Mouse (Mus musculus) layer of hippocampus, adult 9-11 months (tissue): Measurements from ENCODE around the gene Tex38.
A peak's percentile ranks its signal among the peaks of the same experiment; 100 is the strongest.

Experiments
- DNase-seq: peaks from one replicate; pipeline ENCODE4 v3.0.0; 2022

Tex38 gene

GRCm38 (mm10) chr4:115767647-115768467 lies 13.0 kb downstream of the Tex38 start:
- DNase-seq, result no peak

- DNase-seq, result no peak
These were observed 16.2 kb downstream of the Tex38 start for GRCm38 (mm10) chr4:115764581-115764980.

DNA sequence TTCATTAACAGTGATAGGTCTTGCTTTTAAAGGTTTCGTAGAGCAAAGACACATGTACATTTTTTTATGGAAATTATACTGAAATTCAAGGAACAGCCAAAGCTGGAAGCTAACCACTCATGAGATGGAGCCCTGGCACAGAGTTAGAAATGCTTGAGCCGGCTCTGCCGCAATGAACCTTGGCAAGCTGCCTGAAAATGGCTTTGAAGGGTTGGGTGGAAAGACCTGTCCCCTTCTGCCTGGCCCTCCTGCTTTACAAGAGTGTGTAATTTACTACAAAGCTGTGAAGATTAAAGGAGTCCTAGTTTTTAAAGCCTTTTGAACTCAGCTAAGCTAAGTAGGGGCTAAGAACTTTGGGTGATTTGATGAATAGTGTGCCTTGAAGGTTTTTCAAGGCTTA lies 19.6 kb downstream of the Tex38 start:
- DNase-seq, result no peak

GRCm38 (mm10) chr4:115754851-115755250 lies 26.0 kb downstream of the Tex38 start:
- DNase-seq, result no peak

DNA sequence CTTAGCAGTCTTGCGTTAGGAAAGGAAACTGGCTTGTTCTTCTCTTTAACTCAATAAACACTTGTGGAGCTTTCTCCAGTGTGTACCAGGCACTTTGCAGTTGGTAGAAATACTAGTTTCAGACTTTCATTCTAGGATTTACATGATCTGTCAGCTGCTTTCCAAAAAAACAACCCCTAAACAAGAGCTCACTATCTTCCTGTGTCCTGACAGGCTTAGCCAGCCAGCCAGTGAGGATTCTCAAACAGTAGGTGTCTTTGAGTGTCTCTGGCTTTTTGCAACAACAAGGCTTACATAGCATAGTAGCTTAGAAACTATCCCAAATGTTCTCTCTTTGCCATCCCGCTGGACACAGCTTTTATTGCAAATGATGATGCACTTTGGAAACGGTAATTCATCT lies 26.7 kb downstream of the Tex38 start:
- DNase-seq, result peak; percentile 46

GRCm38 (mm10) chr4:115749336-115749735 lies 31.5 kb downstream of the Tex38 start:
- DNase-seq, result no peak

- DNase-seq, result no peak
These were observed 32.6 kb downstream of the Tex38 start for GRCm38 (mm10) chr4:115748181-115748580.

DNA sequence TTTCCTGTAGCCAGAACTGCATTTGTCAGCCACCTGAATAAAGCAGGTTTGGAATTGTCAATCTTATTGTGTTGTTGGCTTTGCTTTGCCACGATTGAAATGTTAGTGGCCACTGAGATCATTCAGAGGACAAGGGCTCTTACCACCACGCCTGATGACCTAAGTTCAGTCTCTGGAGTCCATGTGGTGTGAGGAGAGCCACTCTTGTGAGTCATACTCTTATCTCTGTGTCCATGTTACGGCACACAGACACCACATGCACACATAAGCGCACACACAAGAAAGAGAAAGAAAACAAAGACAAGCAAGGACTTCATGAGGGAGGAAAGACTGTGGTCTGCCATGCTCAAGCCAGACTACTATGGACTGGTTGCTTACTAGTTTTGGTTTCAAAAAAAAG lies 37.7 kb downstream of the Tex38 start:
- DNase-seq, result no peak

GRCm38 (mm10) chr4:115742658-115743057 lies 38.2 kb downstream of the Tex38 start:
- no peak for DNase-seq

GRCm38 (mm10) chr4:115738481-115738985 lies 42.3 kb downstream of the Tex38 start:
- DNase-seq, result no peak

- DNase-seq, result peak; percentile 98
These were observed 43.2 kb downstream of the Tex38 start, which contains the start of gene Efcab14 for GRCm38 (mm10) chr4:115737551-115738041. TSS of gene Efcab14 (plus strand) at chr4:115737744.

DNA sequence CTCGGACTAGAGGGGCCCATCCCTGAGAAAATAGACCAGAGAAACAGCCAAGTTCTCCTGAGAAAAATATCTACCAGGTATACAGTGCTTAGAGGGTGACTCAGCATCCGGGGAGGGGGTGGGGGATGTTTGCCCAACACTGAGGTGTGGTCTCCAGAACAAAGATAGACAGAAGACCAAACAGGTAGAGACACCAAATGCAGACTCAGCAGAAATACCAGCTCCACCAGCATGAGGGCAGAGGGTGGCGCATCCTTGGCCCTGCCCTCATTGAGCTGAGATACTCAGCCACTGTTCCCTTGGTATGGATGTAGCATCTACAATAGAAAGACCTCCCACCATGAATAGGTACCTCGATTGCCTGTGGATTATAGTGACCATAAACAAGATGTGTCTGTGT lies 46.0 kb downstream of the Tex38 start:
- DNase-seq, result no peak

GRCm38 (mm10) chr4:115733746-115734145 lies 47.1 kb downstream of the Tex38 start:
- DNase-seq, result no peak

DNA sequence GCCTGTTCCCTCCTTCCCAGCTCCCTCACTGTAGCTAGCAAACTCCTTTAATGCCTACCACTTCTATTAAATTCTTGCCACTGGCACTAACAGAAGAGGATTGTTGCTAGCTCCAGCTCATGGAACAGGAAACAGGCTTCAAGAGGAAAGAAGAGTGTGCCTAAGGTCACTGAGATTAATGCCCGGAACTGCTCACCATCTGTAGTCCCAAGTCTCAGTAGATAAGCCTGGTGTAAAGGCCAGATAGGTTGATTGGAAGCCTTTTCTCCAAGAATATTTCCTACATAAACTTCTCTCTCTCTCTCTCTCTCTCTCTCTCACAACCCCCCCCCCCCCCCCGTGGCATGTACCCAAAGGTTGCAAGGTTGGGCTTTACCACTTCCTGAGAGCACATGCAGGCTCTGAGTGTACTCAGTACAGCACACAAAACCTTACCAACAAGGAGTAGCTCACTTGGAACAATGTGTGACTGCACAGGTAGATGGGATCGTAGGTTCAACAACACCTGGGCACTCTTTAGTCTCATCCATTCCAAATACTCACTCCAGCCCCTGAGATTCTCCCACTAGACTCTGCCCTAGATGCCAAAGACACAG lies 48.5 kb downstream of the Tex38 start:
- no peak for DNase-seq

DNA sequence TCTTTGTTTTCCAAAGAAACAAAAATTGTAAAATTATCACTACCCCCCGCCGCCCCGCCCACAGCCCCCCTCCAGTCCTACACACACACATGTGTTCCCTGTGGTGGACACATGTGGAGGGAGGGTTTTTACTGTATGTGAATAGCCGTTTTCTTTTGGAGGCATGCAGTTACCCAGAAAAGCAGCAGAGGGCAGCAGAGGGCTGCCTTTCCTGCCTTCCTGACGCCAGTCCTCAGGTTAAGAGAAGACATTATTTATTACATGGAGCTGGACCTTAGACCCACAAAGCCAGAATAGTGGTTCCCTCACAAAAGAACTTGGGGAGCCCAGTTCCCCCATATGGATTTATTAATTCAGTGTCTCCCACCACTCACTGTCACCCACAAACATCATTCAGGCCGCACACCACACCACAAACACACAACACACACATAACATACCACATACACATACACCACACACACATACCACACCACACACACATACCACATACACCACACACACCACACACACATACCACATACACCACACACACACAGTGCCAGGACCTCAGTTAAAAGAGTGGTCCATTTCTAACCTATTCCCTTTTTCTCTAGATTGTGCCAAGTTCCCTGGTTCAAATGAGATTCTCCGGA lies 49.1 kb downstream of the Tex38 start:
- peak; percentile 47 for DNase-seq
